Mouse (Mus musculus) lung, embryonic 14.5 days (tissue): ENCODE data around the gene Mrpl1. TPM values are rescaled to one million over a fixed set of nuclear protein-coding genes. Genes with fewer than 3 reads are reported as not detected.
A peak's percentile ranks its signal among the peaks of the same experiment; 100 is the strongest.

Experiments used
- ATAC-seq: fragments of 200-750 bp; cut with Nextera tagmentation; 2 replicates; pipeline ENCODE4 v1.8.0; 2017; ENCODE audit warnings: mild to moderate bottlenecking, moderate TSS enrichment, moderate library complexity; ENCODE audit not compliant: insufficient read depth
- DNase-seq: peaks from one replicate; pipeline ENCODE4 v3.0.0-alpha.2; 2015
- H3K27ac ChIP-seq: fragments of 300-500 bp; sonication (generic); 2 replicates; pipeline ENCODE4 v1.5.1; 2014; ENCODE audit warnings: low read depth, mild to moderate bottlenecking, moderate library complexity
- H3K27me3 ChIP-seq: fragments of 300-500 bp; sonication (generic); 2 replicates; pipeline ENCODE4 v1.6.1; 2014; ENCODE audit warnings: low read length, control low read depth; ENCODE audit not compliant: insufficient read depth
- H3K36me3 ChIP-seq: fragments of 300-500 bp; sonication (generic); 2 replicates; pipeline ENCODE4 v1.6.1; 2014; ENCODE audit warnings: control low read depth; ENCODE audit not compliant: insufficient read depth
- H3K4me1 ChIP-seq: fragments of 300-500 bp; sonication (generic); 2 replicates; pipeline ENCODE4 v1.6.1; 2014; ENCODE audit warnings: antibody characterized with exemption, control low read depth; ENCODE audit not compliant: insufficient read depth
- H3K4me2 ChIP-seq: fragments of 300-500 bp; sonication (generic); 2 replicates; pipeline ENCODE4 v1.6.1; 2014; ENCODE audit warnings: mild to moderate bottlenecking
- H3K4me3 ChIP-seq: fragments of 300-500 bp; sonication (generic); 2 replicates; pipeline ENCODE4 v1.5.1; 2014; ENCODE audit warnings: low read depth, low read length
- H3K9ac ChIP-seq: fragments of 300-500 bp; sonication (generic); 2 replicates; pipeline ENCODE4 v1.6.1; 2014
- H3K9me3 ChIP-seq: fragments of 300-500 bp; sonication (generic); 2 replicates; pipeline ENCODE4 v1.6.1; 2016; ENCODE audit warnings: low read depth, low read length, control low read depth
- CTCF ChIP-seq: IDR thresholded peaks from 2 replicates; pipeline ENCODE4 v1.5.1; 2016; ENCODE audit warnings: antibody characterized with exemption, low read depth
- WGBS: fragments of 180-500 bp; shearing (Covaris S2); extraction: QIAGEN DNeasy Blood & Tissue Kit; methylation state at CpG from one replicate; pipeline ENCODE4 v1.1.7; 2014; 5-methylcytosine and 5-hydroxymethylcytosine counted together
- polyA plus RNA-seq: library from polyadenylated mRNA; unstranded; fragments of >200 nt; fragmentation: Nextera tagmentation; extraction: Ambion mirVana; gene quantifications from 2 replicates; pipeline ENCODE4 v1.2.1, GENCODE M21; 2014

The Mrpl1 gene
- polyA plus RNA-seq, 1 experiment from 2014 or later: 19.8 TPM

- peak; percentile 82 for DNase-seq
- 14% methylated on average over 5 of the region's 5 CpGs for WGBS
These were observed 45.3 kb upstream of the Mrpl1 start, which contains the start of gene Cnot6l for GRCm38 (mm10) chr5:96164021-96164411. TSS of gene Cnot6l (minus strand) at chr5:96164171.

GRCm38 (mm10) chr5:96166761-96167160 lies 42.5 kb upstream of the Mrpl1 start:
- Histone ChIP-seq H3K9ac (no peak overlapping the region), H3K36me3 (no peaks in the 10 kb centered on the region), H3K27me3 (no peaks in the 10 kb centered on the region), H3K4me1 (peaks cover 10% of the 10 kb centered on the region; the same call in 1 of the 2 replicates), H3K9me3 (no peaks in the 10 kb centered on the region), H3K27ac (no peak overlapping the region), H3K4me3 (no peak overlapping the region), H3K4me2 (no peak overlapping the region)
- no peak for TF ChIP-seq CTCF
- 81% methylated on average over 2 of the region's 2 CpGs for WGBS
- no peak for DNase-seq
- no peak for ATAC-seq

More at GRCm38 (mm10) chr5:96164021-96164411, 45.3 kb upstream of the Mrpl1 start, which contains the start of gene Cnot6l:
- Histone ChIP-seq H3K4me1 (peaks cover 17% of the 10 kb centered on the region), H3K27me3 (no peaks in the 10 kb centered on the region), H3K9me3 (no peaks in the 10 kb centered on the region), H3K27ac (peak within 1 kb of the TSS; percentile 99), H3K9ac (peak within 1 kb of the TSS; percentile 98), H3K36me3 (no peaks in the 10 kb centered on the region), H3K4me3 (peak within 1 kb of the TSS; percentile 93), H3K4me2 (peak within 1 kb of the TSS; percentile 60)
- ATAC-seq: peak; percentile 26; the same call in 1 of the 2 replicates
- no peak for TF ChIP-seq CTCF

- no peak overlapping the region for H3K27ac ChIP-seq
- no peak overlapping the region for H3K9ac ChIP-seq
- H3K4me3 ChIP-seq: no peak overlapping the region
- peak; percentile 8 for DNase-seq
- no peaks in the 10 kb centered on the region for H3K4me1 ChIP-seq
- no peak for TF ChIP-seq CTCF
- H3K9me3 ChIP-seq: no peaks in the 10 kb centered on the region
- ATAC-seq: no peak
- WGBS: 59% methylated on average over 3 of the region's 3 CpGs
- H3K36me3 ChIP-seq: no peaks in the 10 kb centered on the region
- H3K27me3 ChIP-seq: no peaks in the 10 kb centered on the region
- no peak overlapping the region for H3K4me2 ChIP-seq
These were observed 38.9 kb upstream of the Mrpl1 start for GRCm38 (mm10) chr5:96170443-96170842.

- no peaks in the 10 kb centered on the region for H3K9me3 ChIP-seq
- DNase-seq: no peak
- TF ChIP-seq CTCF: no peak
- H3K36me3 ChIP-seq: no peaks in the 10 kb centered on the region
- ATAC-seq: no peak
- H3K4me1 ChIP-seq: no peaks in the 10 kb centered on the region
- no peaks in the 10 kb centered on the region for H3K27me3 ChIP-seq
- H3K4me2 ChIP-seq: no peak overlapping the region
- H3K9ac ChIP-seq: no peak overlapping the region
- no peak overlapping the region for H3K4me3 ChIP-seq
- 87% methylated on average over 4 of the region's 4 CpGs for WGBS
- H3K27ac ChIP-seq: no peak overlapping the region
These were observed 37.5 kb upstream of the Mrpl1 start for GRCm38 (mm10) chr5:96171765-96172164.

- Histone ChIP-seq H3K27ac (no peak overlapping the region), H3K27me3 (no peaks in the 10 kb centered on the region), H3K4me3 (no peak overlapping the region), H3K36me3 (no peaks in the 10 kb centered on the region), H3K4me1 (no peaks in the 10 kb centered on the region), H3K4me2 (peak overlapping the region; percentile 31), H3K9ac (no peak overlapping the region), H3K9me3 (no peaks in the 10 kb centered on the region)
- no peak for TF ChIP-seq CTCF
- peak; percentile 22 for DNase-seq
- WGBS: 43% methylated on average over 9 of the region's 9 CpGs
- no peak for ATAC-seq
These were observed 33.2 kb upstream of the Mrpl1 start for GRCm38 (mm10) chr5:96176121-96176520.

- no peaks in the 10 kb centered on the region for H3K36me3 ChIP-seq
- H3K9ac ChIP-seq: no peak overlapping the region
- DNase-seq: no peak
- ATAC-seq: no peak
- no peak overlapping the region; the same call in 1 of the 2 replicates for H3K4me2 ChIP-seq
- H3K27ac ChIP-seq: no peak overlapping the region
- no peak for TF ChIP-seq CTCF
- H3K9me3 ChIP-seq: no peaks in the 10 kb centered on the region
- no peaks in the 10 kb centered on the region for H3K27me3 ChIP-seq
- WGBS: 68% methylated on average over 11 of the region's 11 CpGs
- no peak overlapping the region for H3K4me3 ChIP-seq
- no peaks in the 10 kb centered on the region for H3K4me1 ChIP-seq
These were observed 32.4 kb upstream of the Mrpl1 start for GRCm38 (mm10) chr5:96176879-96177358.

- no peaks in the 10 kb centered on the region for H3K9me3 ChIP-seq
- no peaks in the 10 kb centered on the region for H3K27me3 ChIP-seq
- no peak overlapping the region for H3K9ac ChIP-seq
- peak; percentile 28; the same call in 1 of the 2 replicates for ATAC-seq
- H3K27ac ChIP-seq: no peak overlapping the region
- H3K4me1 ChIP-seq: no peaks in the 10 kb centered on the region
- WGBS: 76% methylated on average over 2 of the region's 2 CpGs
- DNase-seq: no peak
- no peak overlapping the region for H3K4me3 ChIP-seq
- H3K4me2 ChIP-seq: no peak overlapping the region
- TF ChIP-seq CTCF: no peak
- no peaks in the 10 kb centered on the region for H3K36me3 ChIP-seq
These were observed 26.1 kb upstream of the Mrpl1 start for GRCm38 (mm10) chr5:96183211-96183610.

GRCm38 (mm10) chr5:96183987-96184386 lies 25.3 kb upstream of the Mrpl1 start:
- H3K9ac ChIP-seq: no peak overlapping the region
- WGBS: 28% methylated on average over 2 of the region's 2 CpGs
- no peak for ATAC-seq
- no peak for DNase-seq
- H3K36me3 ChIP-seq: no peaks in the 10 kb centered on the region
- no peaks in the 10 kb centered on the region for H3K4me1 ChIP-seq
- TF ChIP-seq CTCF: no peak
- H3K27ac ChIP-seq: no peak overlapping the region
- H3K27me3 ChIP-seq: no peaks in the 10 kb centered on the region
- H3K4me3 ChIP-seq: no peak overlapping the region
- no peak overlapping the region for H3K4me2 ChIP-seq
- no peaks in the 10 kb centered on the region for H3K9me3 ChIP-seq
